In the genomic region with DNA sequence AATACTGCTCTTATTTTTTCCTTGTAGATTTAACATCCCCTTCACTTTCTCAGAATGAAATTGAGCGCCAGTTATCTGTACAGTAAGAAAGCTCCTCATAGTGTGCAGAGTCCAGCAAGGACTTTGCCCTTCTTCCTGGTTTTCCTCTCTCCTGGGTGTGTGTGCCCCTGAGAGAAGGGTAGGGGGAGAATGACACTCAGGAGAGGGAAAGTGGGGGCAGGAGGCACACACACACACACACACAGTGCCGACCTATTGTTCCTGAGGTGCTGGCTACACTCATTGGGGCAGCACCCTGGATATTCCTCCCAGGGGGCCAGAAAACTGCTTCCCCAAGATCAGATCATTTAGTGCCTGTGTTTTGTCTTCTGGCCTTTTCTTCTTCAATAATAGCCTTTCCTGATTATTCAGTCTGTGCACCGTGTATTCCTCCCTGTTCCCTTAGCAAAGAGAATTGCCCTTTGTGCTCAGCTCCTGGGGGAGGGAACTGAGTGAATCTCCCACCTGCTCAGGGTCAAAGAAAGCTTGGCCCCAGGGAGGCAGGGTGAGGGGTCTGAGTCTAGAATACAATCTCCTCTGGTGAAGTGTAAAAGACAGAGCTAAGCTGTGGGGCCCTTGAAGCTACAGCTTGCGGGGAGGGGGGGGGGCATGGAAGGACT, we compare ENCODE assay signal across 7 mouse cellular contexts. TPM values are rescaled to one million over a fixed set of nuclear protein-coding genes. Genes with fewer than 3 reads are reported as not detected.
DNase-seq lines count a peak whose midpoint lies in the region; ATAC-seq and TF ChIP-seq lines count a peak whose summit lies in the region.

No protein-coding gene starts in this region.

- no peaks in the 10 kb centered on the region for H3K27me3 ChIP-seq in CH12.LX (replicated peaks)
- no peaks in the 10 kb centered on the region for H3K27me3 ChIP-seq in forebrain, embryonic 16.5 days (replicated peaks; ENCODE audit: control insufficient read depth, insufficient read depth, low read length)

- no peaks in the 10 kb centered on the region for H3K79me2 ChIP-seq in CH12.LX (replicated peaks; ENCODE audit: control insufficient read depth, extremely low read depth, insufficient read depth, poor library complexity, severe bottlenecking)

- H3K4me3 ChIP-seq in CH12.LX (replicated peaks in 1 of 3; ENCODE audit: low read depth in 2 of 3, low read length in 2 of 3, poor library complexity in 1 of 3), result peak overlapping the region; percentile 23 to 52 (median 34)
- no peak overlapping the region for H3K4me3 ChIP-seq in forebrain, embryonic 16.5 days (replicated peaks; ENCODE audit: low read length)

- no peaks in the 10 kb centered on the region for H3K9me3 ChIP-seq in CH12.LX (replicated peaks; ENCODE audit: low read length)
- H3K9me3 ChIP-seq in forebrain, embryonic 16.5 days (ENCODE audit: control insufficient read depth, low read length), result no peaks in the 10 kb centered on the region

- 26% methylated on average over 4 of the region's 4 CpGs for WGBS in forebrain, embryonic 16.5 days

- ATAC-seq in forebrain, embryonic 16.5 days, result peak; percentile 14; the same call in 1 of the 2 replicates

- peaks cover 0 to 13% of the 10 kb centered on the region in 2 experiments for H3K36me3 ChIP-seq in CH12.LX (replicated peaks in 1 of 2; ENCODE audit: control insufficient read depth in 1 of 2, insufficient read depth in 1 of 2, low read length in 1 of 2)
- H3K36me3 ChIP-seq in forebrain, embryonic 16.5 days (ENCODE audit: control insufficient read depth, insufficient read depth), result no peaks in the 10 kb centered on the region

- TF ChIP-seq POLR2A in CH12.LX (IDR thresholded peaks at IDR 0.05; ENCODE audit: low read depth, low read length), result no peak

- no peak for TF ChIP-seq RAD21 in CH12.LX (IDR thresholded peaks at IDR 0.05; ENCODE audit: low read depth, low read length)

- H3K27ac ChIP-seq in CH12.LX (ENCODE audit: insufficient read depth, low read depth), result peak overlapping the region; percentile 38; the same call in 1 of the 2 replicates
- H3K27ac ChIP-seq in forebrain, embryonic 16.5 days (ENCODE audit: low read length), result no peak overlapping the region

- no peak for TF ChIP-seq EP300 in CH12.LX (IDR thresholded peaks at IDR 0.05; ENCODE audit: low read length)

- in situ Hi-C loops in CH12.LX (cut with MboI; ENCODE audit: low pct_ligation_motif_present, low pct_unique_long_range_greater_than_20kb, low sequenced_read_pairs), result loop anchor here (25.0 kb wide), 2 partner anchors 566 to 941 kb away; no protein-coding TSS in a partner anchor

- H3K4me2 ChIP-seq in CH12.LX (ENCODE audit: insufficient read depth, low read depth, poor library complexity, severe bottlenecking), result peak overlapping the region; percentile 66
- no peak overlapping the region for H3K4me2 ChIP-seq in forebrain, embryonic 16.5 days (ENCODE audit: low read length)

- peak; percentile 28 for DNase-seq in 3134 (ENCODE audit: extremely low read depth, insufficient read length, low spot score)
- DNase-seq in CH12.LX (ENCODE audit: extremely low read depth), result no peak
- peak; percentile 56 for DNase-seq in mesoderm, embryonic 11.5 days (ENCODE audit: low read depth, low spot score)
- DNase-seq in cerebellum, postnatal 36 days, result no peak
- DNase-seq in gastrocnemius, postnatal 10 days, result no peak
- DNase-seq in gastrocnemius, postnatal 14 days, result no peak

- intact Hi-C loops in gastrocnemius, postnatal 14 days (cut with DNase I; ENCODE audit: low total_unique reads), result loop anchor here (2.0 to 10.0 kb wide), 4 partner anchors 64 to 954 kb away; no protein-coding TSS in a partner anchor

- no peak for TF ChIP-seq CTCF in CH12.LX (conservative IDR thresholded peaks at IDR 0.05 in 1 of 2, IDR thresholded peaks at IDR 0.05 in 1 of 2; ENCODE audit: low read depth in 2 of 2, low read length in 2 of 2)

- peaks cover 9 to 49% of the 10 kb centered on the region in 2 experiments for H3K4me1 ChIP-seq in CH12.LX (ENCODE audit: control insufficient read depth in 1 of 2, insufficient read depth in 2 of 2)
- H3K4me1 ChIP-seq in forebrain, embryonic 16.5 days (replicated peaks; ENCODE audit: control insufficient read depth, insufficient read depth, low read length), result peaks cover 10% of the 10 kb centered on the region

- dilution Hi-C loops in CH12.LX (cut with MboI; ENCODE audit: extremely low pct_ligation_motif_present, extremely low pct_unique_long_range_greater_than_20kb, low sequenced_read_pairs), result no loop called here

- peak overlapping the region; percentile 59 for H3K9ac ChIP-seq in CH12.LX (ENCODE audit: insufficient read depth, low read depth)
- H3K9ac ChIP-seq in forebrain, embryonic 16.5 days (replicated peaks; ENCODE audit: low read depth, low read length), result 0 out of 2 replicates have a peak overlapping the region, but pooled peaks have one; percentile 25

TF ChIP-seq in CH12.LX, 34 proteins besides CTCF, POLR2A, EP300 and RAD21:
- TF ChIP-seq MXI1 (IDR thresholded peaks at IDR 0.05; ENCODE audit: low read depth, low read length) (peak; percentile 1; the same call in 1 of the 2 replicates), ZC3H11A (IDR thresholded peaks at IDR 0.05; ENCODE audit: low read depth, low read length) (no peak)

RNA-seq across cellular contexts. Expression of gene Ccnl1, which starts 29.3 kb away (rescaled TPM):
- total RNA-seq in CH12.LX (2012; rRNA removed) (25.1 and 29.9 TPM in 2 replicates), CH12.LX (2014; rRNA removed) (66.2 and 79.4 TPM in 2 replicates)
- polyA plus RNA-seq in CH12.LX (2012; ENCODE audit: insufficient read length, low read depth), result 52.4 and 58.8 TPM in 2 replicates
- 78.0 and 96.6 TPM in 2 replicates for polyA plus RNA-seq in forebrain, embryonic 16.5 days (2015; fragmentation: Nextera tagmentation; extraction: Ambion mirVana)
- total RNA-seq in gastrocnemius, postnatal 10 days (2021), result 10 to 100 TPM; 22.7 to 36.5 TPM
- 10 to 100 TPM; 16.1 to 18.8 TPM for total RNA-seq in gastrocnemius, postnatal 14 days (2021)

Comparison
In these comparisons a context has a peak if more than half of its experiments do, and no peak if none do; other contexts are left out.
1. DNase-seq: peak in 3134 (single experiment) and mesoderm, embryonic 11.5 days (single experiment); none in CH12.LX (single experiment), cerebellum, postnatal 36 days (0 of 2), gastrocnemius, postnatal 10 days (single experiment) and gastrocnemius, postnatal 14 days (single experiment).